In genomic region chr10:120873646-120874201, GRCm38 (mm10) we compare ENCODE assay signal across 21 mouse cellular contexts. TPM values are rescaled to one million over a fixed set of nuclear protein-coding genes. Genes with fewer than 3 reads are reported as not detected.
DNase-seq lines count a peak whose midpoint lies in the region; ATAC-seq and TF ChIP-seq lines count a peak whose summit lies in the region.
"Had no signal": no experiment of that assay in that cellular context is flagged by ENCODE, and none has a peak within 500 bp of the region (broad histone marks: within the 10 kb centered on the region; RNA-seq: fewer than 3 reads in every experiment).

No protein-coding gene starts in this region.

- WGBS in heart, adult 2 months: 51% methylated on average over 8 of the region's 8 CpGs
- 37% methylated on average over 8 of the region's 8 CpGs for WGBS in kidney, embryonic 15.5 days
- 24% methylated on average over 8 of the region's 8 CpGs for WGBS in intestine, postnatal 0 days
- 47% methylated on average over 8 of the region's 8 CpGs for WGBS in stomach, embryonic 15.5 days

- H3K36me3 ChIP-seq in heart, adult 2 months (ENCODE audit: control insufficient read depth, insufficient read depth, low read length): peaks cover 6% of the 10 kb centered on the region
- no peaks in the 10 kb centered on the region for H3K36me3 ChIP-seq in kidney, embryonic 15.5 days
- H3K36me3 ChIP-seq in intestine, postnatal 0 days (ENCODE audit: control insufficient read depth, insufficient read depth): no peaks in the 10 kb centered on the region
- no peaks in the 10 kb centered on the region for H3K36me3 ChIP-seq in stomach, embryonic 15.5 days
- H3K36me3 ChIP-seq: hindbrain, embryonic 15.5 days; midbrain, embryonic 10.5 days; neural tube, embryonic 13.5 days had no signal

- no peak overlapping the region for H3K9ac ChIP-seq in heart, adult 2 months (ENCODE audit: low read depth, low read length)
- no peak overlapping the region for H3K9ac ChIP-seq in kidney, embryonic 15.5 days
- no peak overlapping the region for H3K9ac ChIP-seq in intestine, postnatal 0 days (ENCODE audit: low read depth, low read length)
- H3K9ac ChIP-seq in stomach, embryonic 15.5 days: no peak overlapping the region
- H3K9ac ChIP-seq: hindbrain, embryonic 15.5 days; neural tube, embryonic 13.5 days had no signal

- H3K4me3 ChIP-seq in heart, adult 2 months: no peak overlapping the region
- no peak overlapping the region for H3K4me3 ChIP-seq in kidney, embryonic 15.5 days (replicated peaks)
- peak overlapping the region; percentile 31 for H3K4me3 ChIP-seq in intestine, postnatal 0 days (ENCODE audit: low read depth, low read length)
- peak overlapping the region; percentile 20 for H3K4me3 ChIP-seq in stomach, embryonic 15.5 days (replicated peaks)
- H3K4me3 ChIP-seq: hindbrain, embryonic 15.5 days; layer of hippocampus, adult 2 months; midbrain, embryonic 10.5 days; neural tube, embryonic 13.5 days had no signal

- H3K27ac ChIP-seq in heart, adult 2 months: no peak overlapping the region; the same call in 1 of the 2 replicates
- H3K27ac ChIP-seq in kidney, embryonic 15.5 days: peak overlapping the region; percentile 46; the same call in 1 of the 2 replicates
- no peak overlapping the region for H3K27ac ChIP-seq in intestine, postnatal 0 days (ENCODE audit: low read depth, low read length)
- peak overlapping the region; percentile 64; the same call in 1 of the 2 replicates for H3K27ac ChIP-seq in stomach, embryonic 15.5 days
- H3K27ac ChIP-seq: hindbrain, embryonic 15.5 days; layer of hippocampus, adult 2 months; midbrain, embryonic 10.5 days had no signal

- H3K4me2 ChIP-seq in kidney, embryonic 15.5 days: peak overlapping the region; percentile 43
- H3K4me2 ChIP-seq in intestine, postnatal 0 days (replicated peaks; ENCODE audit: low read depth): peak overlapping the region; percentile 73
- peak overlapping the region; percentile 44 for H3K4me2 ChIP-seq in stomach, embryonic 15.5 days
- H3K4me2 ChIP-seq: hindbrain, embryonic 15.5 days had no signal

- peaks cover 11% of the 10 kb centered on the region for H3K4me1 ChIP-seq in heart, adult 2 months (ENCODE audit: control insufficient read depth, insufficient read depth, low read length)
- peaks cover 50% of the 10 kb centered on the region for H3K4me1 ChIP-seq in kidney, embryonic 15.5 days
- H3K4me1 ChIP-seq in intestine, postnatal 0 days (replicated peaks; ENCODE audit: control insufficient read depth, insufficient read depth, low read length): peaks cover 5% of the 10 kb centered on the region
- peaks cover 25% of the 10 kb centered on the region for H3K4me1 ChIP-seq in stomach, embryonic 15.5 days

- H3K27me3 ChIP-seq in heart, adult 2 months (ENCODE audit: control insufficient read depth, insufficient read depth, low read length): no peaks in the 10 kb centered on the region
- 0 out of 2 replicates have a peak, but pooled peaks cover 3% of the 10 kb centered on the region for H3K27me3 ChIP-seq in kidney, embryonic 15.5 days
- H3K27me3 ChIP-seq in intestine, postnatal 0 days (replicated peaks; ENCODE audit: control insufficient read depth, insufficient read depth, low read length): no peaks in the 10 kb centered on the region
- no peaks in the 10 kb centered on the region for H3K27me3 ChIP-seq in stomach, embryonic 15.5 days (replicated peaks)
- H3K27me3 ChIP-seq: hindbrain, embryonic 15.5 days; neural tube, embryonic 13.5 days had no signal

- TF ChIP-seq EP300 in heart, adult 2 months (IDR thresholded peaks at IDR 0.05; ENCODE audit: insufficient read depth, low read depth, low read length): no peak

- no peaks in the 10 kb centered on the region for H3K9me3 ChIP-seq in kidney, embryonic 15.5 days (replicated peaks)
- no peaks in the 10 kb centered on the region for H3K9me3 ChIP-seq in intestine, postnatal 0 days (ENCODE audit: control insufficient read depth)
- H3K9me3 ChIP-seq in stomach, embryonic 15.5 days: no peaks in the 10 kb centered on the region
- H3K9me3 ChIP-seq: hindbrain, embryonic 15.5 days; midbrain, embryonic 10.5 days; neural tube, embryonic 13.5 days had no signal

- TF ChIP-seq POLR2A in heart, adult 2 months (IDR thresholded peaks at IDR 0.05; ENCODE audit: insufficient read depth, low read depth, low read length): no peak

- intact Hi-C loops in heart, adult 2 months (cut with DNase I): loop anchor here (5.0 kb wide), 1 partner anchor 159 kb away; the partner anchor contains the start of gene Wif1

- 0 out of 2 replicates have a peak, but pooled peaks have one; percentile 13 for ATAC-seq in kidney, embryonic 15.5 days (replicated peaks; ENCODE audit: low FRiP score)
- ATAC-seq in intestine, postnatal 0 days: no peak
- no peak for ATAC-seq in stomach, embryonic 15.5 days (ENCODE audit: insufficient read depth, low FRiP score, low read depth)
- ATAC-seq: activated CD4-positive, CD25-positive, alpha-beta regulatory T cell, adult 4 months had no signal

- H3K79me2 ChIP-seq in heart, adult 2 months (replicated peaks; ENCODE audit: control insufficient read depth, insufficient read depth, low read length): peaks cover 3% of the 10 kb centered on the region; the same call in 1 of the 2 replicates

- no peak for TF ChIP-seq CTCF in heart, adult 2 months (IDR thresholded peaks at IDR 0.05)
- no peak for TF ChIP-seq CTCF in intestine, postnatal 0 days (IDR thresholded peaks at IDR 0.05; ENCODE audit: low read depth)

- DNase-seq in heart, adult 11 months: peak; percentile 86
- DNase-seq in heart, adult 2 months: no peak
- no peak for DNase-seq in kidney, adult 11 months
- DNase-seq in gastrocnemius, postnatal 25 days: no peak
- no peak for DNase-seq in gastrocnemius, adult 8-10 months (ENCODE audit: low spot score in 2 of 2)
- DNase-seq: adrenal gland, postnatal 36 days; cerebellum, adult 9-11 months; gastrocnemius, postnatal 14 days; lung, postnatal 10 days; retina, postnatal 1 day; spleen, adult 18-20 months; thymus, postnatal 4 days had no signal

RNA-seq across cellular contexts. Expression of gene Msrb3, which starts 25.2 kb away (rescaled TPM):
- 10 to 100 TPM; 88.7 to 92.5 TPM for total RNA-seq in heart, adult 2 months (2021)
- polyA plus RNA-seq in heart, adult 2 months (2012; rRNA removed): 53.5 and 86.5 TPM in 2 replicates
- 8.5 and 10.3 TPM in 2 replicates for polyA plus RNA-seq in kidney, embryonic 15.5 days (2015; fragmentation: Nextera tagmentation; extraction: Ambion mirVana)
- 17.2 and 18.5 TPM in 2 replicates for polyA plus RNA-seq in intestine, postnatal 0 days (2015; fragmentation: Nextera tagmentation; extraction: Ambion mirVana)
- 18.2 and 20.3 TPM in 2 replicates for polyA plus RNA-seq in stomach, embryonic 15.5 days (2015; fragmentation: Nextera tagmentation; extraction: Ambion mirVana)
- 100 to 1,000 TPM in 1 of 2 experiments, 10 to 100 TPM in 1; 82.3 to 109 TPM for total RNA-seq in gastrocnemius, postnatal 25 days (2021)
- 100 to 1,000 TPM; 115 to 149 (median 130) TPM for total RNA-seq in gastrocnemius, adult 8-10 months (2022)
- total RNA-seq: monocyte, adult 5-6 weeks had no signal

Comparison
In these comparisons a context has a peak if more than half of its experiments do, and no peak if none do; other contexts are left out.
1. H3K27ac ChIP-seq: peak in kidney, embryonic 15.5 days (single experiment) and stomach, embryonic 15.5 days (single experiment); none in heart, adult 2 months (single experiment) and intestine, postnatal 0 days (single experiment).
2. H3K4me3 ChIP-seq: peak in intestine, postnatal 0 days (single experiment) and stomach, embryonic 15.5 days (single experiment); none in heart, adult 2 months (single experiment) and kidney, embryonic 15.5 days (single experiment).
3. Peak in every context shown above with its lines, with median percentiles within 50 percentile points of each other: H3K4me2 ChIP-seq.